Mouse (Mus musculus): ENCODE results near the gene Elf2.

- TF ChIP-seq CTCF (conservative IDR thresholded peaks at IDR 0.05; ENCODE audit: low read length) (no peak), POU5F1 (IDR thresholded peaks at IDR 0.05; ENCODE audit: borderline replicate concordance, low read length) (no peak)
Observed at GRCm38 (mm10) chr3:51333234-51333889, 7.1 kb downstream of the Elf2 start.

Measured in E14TG2a.4 (cell line).